Mouse (Mus musculus): Measurements from ENCODE around the gene Mitf.

DNA sequence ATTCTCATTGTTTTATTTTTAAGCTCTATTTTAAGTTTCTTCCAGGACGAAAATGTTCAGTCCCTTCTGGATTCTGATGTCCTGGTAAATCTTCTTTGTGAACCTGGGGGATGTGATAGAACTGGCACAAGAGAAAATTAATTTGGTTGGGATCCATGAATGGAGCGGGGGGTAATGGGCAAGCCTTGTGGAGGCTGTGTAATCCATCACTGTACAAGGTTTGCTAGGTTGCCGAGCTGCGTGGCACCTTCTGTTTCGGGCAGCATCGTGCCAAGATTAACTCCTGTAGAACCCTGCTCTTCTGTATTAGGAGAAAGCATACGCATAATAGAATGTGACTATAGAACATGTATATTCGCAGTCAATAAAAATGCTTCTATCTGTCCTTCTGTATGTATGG is 76.1 kb downstream of the Mitf start:
- TF ChIP-seq CTCF (IDR thresholded peaks at IDR 0.05; ENCODE audit: extremely low read depth, insufficient read depth, insufficient read length, insufficient replicate concordance) (no peak), POLR2A (IDR thresholded peaks at IDR 0.05; ENCODE audit: low read depth, low read length) (no peak)
